Mouse (Mus musculus) hindbrain, embryonic 15.5 days (tissue): ENCODE data around the gene Camk2d. TPM values are rescaled to one million over a fixed set of nuclear protein-coding genes. Genes with fewer than 3 reads are reported as not detected.

ENCODE experiments used
- ATAC-seq: fragments of 200-750 bp; cut with Nextera tagmentation; 2 replicates; pipeline ENCODE4 v1.8.0; 2017; ENCODE audit warnings: low read depth, moderate number of reproducible peaks, moderate TSS enrichment; ENCODE audit not compliant: low FRiP score
- H3K27ac ChIP-seq: fragments of 300-500 bp; sonication (generic); replicated peaks from 2 replicates; pipeline ENCODE4 v1.5.1; 2015; ENCODE audit warnings: mild to moderate bottlenecking, inconsistent platforms
- H3K27me3 ChIP-seq: fragments of 300-500 bp; sonication (generic); 2 replicates; pipeline ENCODE4 v1.6.1; 2015; ENCODE audit warnings: control low read depth, inconsistent platforms
- H3K36me3 ChIP-seq: fragments of 300-500 bp; sonication (generic); 2 replicates; pipeline ENCODE4 v1.6.1; 2015; ENCODE audit warnings: control low read depth, inconsistent platforms
- H3K4me1 ChIP-seq: fragments of 300-500 bp; sonication (generic); replicated peaks from 2 replicates; pipeline ENCODE4 v1.6.1; 2015; ENCODE audit warnings: control low read depth, inconsistent platforms
- H3K4me2 ChIP-seq: fragments of 300-500 bp; sonication (generic); 2 replicates; pipeline ENCODE4 v1.6.1; 2015; ENCODE audit warnings: moderate library complexity, mild to moderate bottlenecking, inconsistent platforms
- H3K4me3 ChIP-seq: fragments of 300-500 bp; sonication (generic); 2 replicates; pipeline ENCODE4 v1.5.1; 2015; ENCODE audit warnings: mild to moderate bottlenecking, inconsistent platforms
- H3K9ac ChIP-seq: fragments of 300-500 bp; sonication (generic); 2 replicates; pipeline ENCODE4 v1.6.1; 2015; ENCODE audit warnings: inconsistent platforms
- H3K9me3 ChIP-seq: fragments of 300-500 bp; sonication (generic); 2 replicates; pipeline ENCODE4 v1.6.1; 2016; ENCODE audit warnings: control low read depth, inconsistent platforms
- WGBS: fragments of 180-500 bp; shearing (Covaris S2); methylation state at CpG from one replicate; pipeline ENCODE4 v1.1.7; 2015; 5-methylcytosine and 5-hydroxymethylcytosine counted together
- polyA plus RNA-seq: library from polyadenylated mRNA; unstranded; fragments of >200 nt; fragmentation: Nextera tagmentation; extraction: Ambion mirVana; gene quantifications from 2 replicates; pipeline ENCODE4 v1.2.1, GENCODE M21; 2015

Gene Camk2d
- polyA plus RNA-seq, 1 experiment from 2014 or later, result 85.4 TPM

- no peak for ATAC-seq
- Histone ChIP-seq H3K4me1 (peaks cover 4% of the 10 kb centered on the region; the same call in 1 of the 2 replicates), H3K27me3 (no peaks in the 10 kb centered on the region), H3K4me2 (no peak overlapping the region), H3K27ac (no peak overlapping the region), H3K9ac (no peak overlapping the region), H3K9me3 (no peaks in the 10 kb centered on the region), H3K4me3 (no peak overlapping the region), H3K36me3 (no peaks in the 10 kb centered on the region)
- 69% methylated on average over 6 of the region's 6 CpGs for WGBS
Observed at GRCm38 (mm10) chr3:126634171-126634570, 38.1 kb downstream of the Camk2d start.

GRCm38 (mm10) chr3:126638259-126638658 is 42.2 kb downstream of the Camk2d start:
- Histone ChIP-seq H3K27ac (no peak overlapping the region), H3K9ac (no peak overlapping the region), H3K9me3 (no peaks in the 10 kb centered on the region), H3K4me3 (no peak overlapping the region), H3K27me3 (no peaks in the 10 kb centered on the region), H3K4me1 (peaks cover 3% of the 10 kb centered on the region; the same call in 1 of the 2 replicates), H3K36me3 (no peaks in the 10 kb centered on the region), H3K4me2 (no peak overlapping the region)
- no peak for ATAC-seq
- WGBS, result 75% methylated on average over 1 of the region's 1 CpGs

- H3K4me1 ChIP-seq, result peaks cover 10% of the 10 kb centered on the region; the same call in 1 of the 2 replicates
- H3K27ac ChIP-seq, result 0 out of 2 replicates have a peak overlapping the region, but pooled peaks have one; percentile 23
- WGBS, result 27% methylated on average over 5 of the region's 5 CpGs
- H3K36me3 ChIP-seq, result no peaks in the 10 kb centered on the region
- H3K4me3 ChIP-seq, result no peak overlapping the region
- peak; percentile 82 for ATAC-seq
- no peaks in the 10 kb centered on the region for H3K9me3 ChIP-seq
- H3K4me2 ChIP-seq, result no peak overlapping the region
- no peak overlapping the region for H3K9ac ChIP-seq
- no peaks in the 10 kb centered on the region for H3K27me3 ChIP-seq
Observed at GRCm38 (mm10) chr3:126639098-126639513, 43.0 kb downstream of the Camk2d start.

- 78% methylated on average over 10 of the region's 10 CpGs for WGBS
- Histone ChIP-seq H3K27ac (no peak overlapping the region), H3K4me2 (no peak overlapping the region), H3K27me3 (no peaks in the 10 kb centered on the region), H3K4me3 (no peak overlapping the region), H3K9ac (no peak overlapping the region), H3K36me3 (no peaks in the 10 kb centered on the region), H3K4me1 (peaks cover 10% of the 10 kb centered on the region; the same call in 1 of the 2 replicates), H3K9me3 (no peaks in the 10 kb centered on the region)
- ATAC-seq, result no peak
Observed at GRCm38 (mm10) chr3:126640443-126641251, 44.5 kb downstream of the Camk2d start.

GRCm38 (mm10) chr3:126641451-126641850 is 45.3 kb downstream of the Camk2d start:
- Histone ChIP-seq H3K36me3 (no peaks in the 10 kb centered on the region), H3K9ac (no peak overlapping the region), H3K9me3 (no peaks in the 10 kb centered on the region), H3K4me3 (no peak overlapping the region), H3K4me1 (peaks cover 10% of the 10 kb centered on the region; the same call in 1 of the 2 replicates), H3K27me3 (no peaks in the 10 kb centered on the region), H3K4me2 (no peak overlapping the region), H3K27ac (no peak overlapping the region)
- 83% methylated on average over 4 of the region's 4 CpGs for WGBS
- ATAC-seq, result no peak

GRCm38 (mm10) chr3:126643071-126644010 is 47.2 kb downstream of the Camk2d start:
- Histone ChIP-seq H3K36me3 (no peaks in the 10 kb centered on the region), H3K4me2 (peak overlapping the region; percentile 5; the same call in 1 of the 2 replicates), H3K27ac (no peak overlapping the region), H3K9ac (no peak overlapping the region), H3K9me3 (no peaks in the 10 kb centered on the region), H3K4me3 (no peak overlapping the region), H3K4me1 (peaks cover 10% of the 10 kb centered on the region; the same call in 1 of the 2 replicates), H3K27me3 (no peaks in the 10 kb centered on the region)
- no peak for ATAC-seq
- WGBS, result 17% methylated on average over 10 of the region's 10 CpGs

GRCm38 (mm10) chr3:126650332-126650731 is 54.2 kb downstream of the Camk2d start:
- no peak overlapping the region for H3K4me2 ChIP-seq
- no peaks in the 10 kb centered on the region for H3K4me1 ChIP-seq
- no peak overlapping the region for H3K27ac ChIP-seq
- H3K27me3 ChIP-seq, result no peaks in the 10 kb centered on the region
- H3K4me3 ChIP-seq, result no peak overlapping the region
- H3K36me3 ChIP-seq, result no peaks in the 10 kb centered on the region
- H3K9me3 ChIP-seq, result no peaks in the 10 kb centered on the region
- no peak overlapping the region for H3K9ac ChIP-seq
- 96% methylated on average over 4 of the region's 4 CpGs for WGBS
- ATAC-seq, result no peak

- Histone ChIP-seq H3K4me2 (no peak overlapping the region), H3K4me3 (no peak overlapping the region), H3K9me3 (no peaks in the 10 kb centered on the region), H3K9ac (no peak overlapping the region), H3K27me3 (no peaks in the 10 kb centered on the region), H3K27ac (no peak overlapping the region), H3K4me1 (no peaks in the 10 kb centered on the region), H3K36me3 (no peaks in the 10 kb centered on the region)
- WGBS, result 60% methylated on average over 6 of the region's 6 CpGs
- ATAC-seq, result no peak
Observed at GRCm38 (mm10) chr3:126650747-126651146, 54.6 kb downstream of the Camk2d start.

GRCm38 (mm10) chr3:126652361-126652760 is 56.3 kb downstream of the Camk2d start:
- no peak for ATAC-seq
- Histone ChIP-seq H3K27ac (no peak overlapping the region), H3K9ac (no peak overlapping the region), H3K36me3 (no peaks in the 10 kb centered on the region), H3K9me3 (no peaks in the 10 kb centered on the region), H3K4me1 (no peaks in the 10 kb centered on the region; the same call in 1 of the 2 replicates), H3K4me3 (no peak overlapping the region), H3K27me3 (no peaks in the 10 kb centered on the region), H3K4me2 (no peak overlapping the region)
- 81% methylated on average over 2 of the region's 2 CpGs for WGBS

GRCm38 (mm10) chr3:126653118-126653517 is 57.0 kb downstream of the Camk2d start:
- WGBS, result 74% methylated on average over 1 of the region's 1 CpGs
- Histone ChIP-seq H3K36me3 (no peaks in the 10 kb centered on the region), H3K9me3 (no peaks in the 10 kb centered on the region), H3K27me3 (no peaks in the 10 kb centered on the region), H3K4me2 (no peak overlapping the region), H3K4me1 (no peaks in the 10 kb centered on the region; the same call in 1 of the 2 replicates), H3K4me3 (no peak overlapping the region), H3K27ac (no peak overlapping the region), H3K9ac (no peak overlapping the region)
- ATAC-seq, result no peak

- peak; percentile 32; the same call in 1 of the 2 replicates for ATAC-seq
- H3K4me3 ChIP-seq, result no peak overlapping the region
- no peak overlapping the region for H3K4me2 ChIP-seq
- H3K9me3 ChIP-seq, result no peaks in the 10 kb centered on the region
- no peak overlapping the region for H3K27ac ChIP-seq
- H3K36me3 ChIP-seq, result no peaks in the 10 kb centered on the region
- H3K4me1 ChIP-seq, result no peaks in the 10 kb centered on the region; the same call in 1 of the 2 replicates
- 32% methylated on average over 3 of the region's 3 CpGs for WGBS
- no peaks in the 10 kb centered on the region for H3K27me3 ChIP-seq
- no peak overlapping the region for H3K9ac ChIP-seq
Observed at GRCm38 (mm10) chr3:126656173-126656572, 60.1 kb downstream of the Camk2d start.

- Histone ChIP-seq H3K27me3 (no peaks in the 10 kb centered on the region), H3K9me3 (no peaks in the 10 kb centered on the region), H3K4me2 (no peak overlapping the region), H3K36me3 (no peaks in the 10 kb centered on the region), H3K4me3 (no peak overlapping the region), H3K27ac (no peak overlapping the region), H3K9ac (no peak overlapping the region), H3K4me1 (no peaks in the 10 kb centered on the region; the same call in 1 of the 2 replicates)
- ATAC-seq, result no peak
- 76% methylated on average over 4 of the region's 4 CpGs for WGBS
Observed at GRCm38 (mm10) chr3:126657895-126658294, 61.8 kb downstream of the Camk2d start.
